Mouse (Mus musculus): ENCODE data around the gene Bag5. TPM values are rescaled to one million over a fixed set of nuclear protein-coding genes. Genes with fewer than 3 reads are reported as not detected.

The Bag5 gene
- polyA plus RNA-seq (2017; shearing (Covaris generic)), result 61.4 TPM

GRCm38 (mm10) chr12:111713004-111713651 is at the start of gene Bag5, which contains the start of gene Apopt1:
Gene Bag5, minus strand, starts transcription at chr12:111713257.
Gene Apopt1, plus strand, starts transcription at chr12:111713261.

GRCm38 (mm10) chr12:111758381-111759175 is 45.5 kb upstream of the Bag5 start, which contains the start of gene Klc1:
Gene Klc1, plus strand, starts transcription at chr12:111758849.

GRCm38 (mm10) chr12:111677882-111678669 is 35.0 kb downstream of the Bag5 start, which contains the start of gene Trmt61a:
Gene Trmt61a, plus strand, starts transcription at chr12:111678105.

GRCm38 (mm10) chr12:111672176-111672575 is 40.9 kb downstream of the Bag5 start, which contains the start of gene Ckb:
Gene Ckb, minus strand, starts transcription at chr12:111672338.

Other genes with a start within 250 kb of the Bag5 start
- gene Gm266, start 227.4 kb downstream of the Bag5 start, polyA plus RNA-seq (2017; shearing (Covaris generic)), result not detected
- 1,072 TPM for gene Eif5, start 175.2 kb downstream of the Bag5 start, polyA plus RNA-seq (2017; shearing (Covaris generic))
- 123 TPM for gene Mark3, start 138.7 kb downstream of the Bag5 start, polyA plus RNA-seq (2017; shearing (Covaris generic))
- gene Ckb, start 40.9 kb downstream of the Bag5 start, polyA plus RNA-seq (2017; shearing (Covaris generic)), result 26.9 TPM
- gene Trmt61a, start 35.2 kb downstream of the Bag5 start, polyA plus RNA-seq (2017; shearing (Covaris generic)), result 15.8 TPM
- gene Apopt1, start within 50 bp of the Bag5 start, polyA plus RNA-seq (2017; shearing (Covaris generic)), result 36.0 TPM
- gene Klc1, start 45.6 kb upstream of the Bag5 start, polyA plus RNA-seq (2017; shearing (Covaris generic)), result 36.1 TPM
- gene Xrcc3, start 100.6 kb upstream of the Bag5 start, polyA plus RNA-seq (2017; shearing (Covaris generic)), result 3.6 TPM
- 7.2 TPM for gene Zfyve21, start 100.9 kb upstream of the Bag5 start, polyA plus RNA-seq (2017; shearing (Covaris generic))
- 98.5 TPM for gene Ppp1r13b, start 194.9 kb upstream of the Bag5 start, polyA plus RNA-seq (2017; shearing (Covaris generic))

All from naive thymus-derived CD4-positive, alpha-beta T cell, adult 5 months (primary cell).